Mouse (Mus musculus): ENCODE results near the gene Ttc34. TPM values are rescaled to one million over a fixed set of nuclear protein-coding genes. Genes with fewer than 3 reads are reported as not detected.

Ttc34 gene
- polyA plus RNA-seq, 1 experiment from 2014 or later: 0.31 TPM

- Histone ChIP-seq H3K27me3 (0 out of 2 replicates have a peak, but pooled peaks cover 4% of the 10 kb centered on the region), H3K9ac (peak overlapping the region; percentile 62), H3K4me1 (peaks cover 12% of the 10 kb centered on the region; the same call in 1 of the 2 replicates), H3K9me3 (replicated peaks) (no peaks in the 10 kb centered on the region; the same call in 1 of the 2 replicates), H3K27ac (no peak overlapping the region), H3K4me2 (peak overlapping the region; percentile 65), H3K4me3 (peak overlapping the region; percentile 39), H3K36me3 (ENCODE audit: poor library complexity, severe bottlenecking) (no peaks in the 10 kb centered on the region)
- ATAC-seq: peak; percentile 96
- WGBS: 3% methylated on average over 16 of the region's 16 CpGs
Measured at GRCm38 (mm10) chr4:154904185-154905071, 67.2 kb downstream of the Ttc34 start.

- H3K9ac ChIP-seq: 0 out of 2 replicates have a peak overlapping the region, but pooled peaks have one; percentile 8
- H3K27ac ChIP-seq: no peak overlapping the region
- 46% methylated on average over 17 of the region's 17 CpGs for WGBS
- H3K27me3 ChIP-seq: 0 out of 2 replicates have a peak, but pooled peaks cover 4% of the 10 kb centered on the region
- peak; percentile 84 for ATAC-seq
- H3K9me3 ChIP-seq (replicated peaks): no peaks in the 10 kb centered on the region
- no peak overlapping the region for H3K4me2 ChIP-seq
- H3K4me1 ChIP-seq: peaks cover 12% of the 10 kb centered on the region; the same call in 1 of the 2 replicates
- H3K36me3 ChIP-seq (ENCODE audit: poor library complexity, severe bottlenecking): no peaks in the 10 kb centered on the region
- no peak overlapping the region for H3K4me3 ChIP-seq
Measured at GRCm38 (mm10) chr4:154907833-154908232, 70.6 kb downstream of the Ttc34 start.

GRCm38 (mm10) chr4:154908490-154908889 is 71.2 kb downstream of the Ttc34 start:
- no peak overlapping the region for H3K4me2 ChIP-seq
- 0 out of 2 replicates have a peak, but pooled peaks cover 2% of the 10 kb centered on the region for H3K27me3 ChIP-seq
- H3K4me3 ChIP-seq: no peak overlapping the region
- no peaks in the 10 kb centered on the region for H3K9me3 ChIP-seq (replicated peaks)
- H3K36me3 ChIP-seq (ENCODE audit: poor library complexity, severe bottlenecking): no peaks in the 10 kb centered on the region
- no peak overlapping the region for H3K9ac ChIP-seq
- WGBS: 88% methylated on average over 5 of the region's 5 CpGs
- no peak overlapping the region for H3K27ac ChIP-seq
- H3K4me1 ChIP-seq: peaks cover 12% of the 10 kb centered on the region; the same call in 1 of the 2 replicates
- ATAC-seq: no peak

- H3K4me3 ChIP-seq: no peak overlapping the region
- WGBS: 14% methylated on average over 15 of the region's 15 CpGs
- H3K9me3 ChIP-seq (replicated peaks): no peaks in the 10 kb centered on the region
- H3K27ac ChIP-seq: no peak overlapping the region
- peaks cover 3% of the 10 kb centered on the region; the same call in 1 of the 2 replicates for H3K4me1 ChIP-seq
- no peak overlapping the region for H3K9ac ChIP-seq
- ATAC-seq: no peak
- H3K4me2 ChIP-seq: no peak overlapping the region
- no peaks in the 10 kb centered on the region for H3K36me3 ChIP-seq (ENCODE audit: poor library complexity, severe bottlenecking)
- H3K27me3 ChIP-seq: 0 out of 2 replicates have a peak, but pooled peaks cover 2% of the 10 kb centered on the region
Measured at GRCm38 (mm10) chr4:154910606-154911522, 73.6 kb downstream of the Ttc34 start.

- 72% methylated on average over 2 of the region's 2 CpGs for WGBS
- no peak overlapping the region for H3K9ac ChIP-seq
- no peaks in the 10 kb centered on the region for H3K36me3 ChIP-seq (ENCODE audit: poor library complexity, severe bottlenecking)
- H3K27me3 ChIP-seq: 0 out of 2 replicates have a peak, but pooled peaks cover 2% of the 10 kb centered on the region
- no peak for ATAC-seq
- no peak overlapping the region for H3K4me2 ChIP-seq
- H3K9me3 ChIP-seq (replicated peaks): no peaks in the 10 kb centered on the region
- H3K4me1 ChIP-seq: peaks cover 3% of the 10 kb centered on the region; the same call in 1 of the 2 replicates
- no peak overlapping the region for H3K27ac ChIP-seq
- no peak overlapping the region for H3K4me3 ChIP-seq
Measured at GRCm38 (mm10) chr4:154911644-154912043, 74.4 kb downstream of the Ttc34 start.

GRCm38 (mm10) chr4:154913845-154914244 is 76.6 kb downstream of the Ttc34 start:
- Histone ChIP-seq H3K9ac (no peak overlapping the region), H3K27me3 (0 out of 2 replicates have a peak, but pooled peaks cover 2% of the 10 kb centered on the region), H3K4me3 (no peak overlapping the region), H3K4me2 (no peak overlapping the region), H3K36me3 (ENCODE audit: poor library complexity, severe bottlenecking) (no peaks in the 10 kb centered on the region), H3K4me1 (no peaks in the 10 kb centered on the region), H3K9me3 (replicated peaks) (no peaks in the 10 kb centered on the region), H3K27ac (no peak overlapping the region)
- WGBS: 93% methylated on average over 3 of the region's 3 CpGs
- ATAC-seq: no peak

- WGBS: 95% methylated on average over 4 of the region's 4 CpGs
- no peak for ATAC-seq
- Histone ChIP-seq H3K36me3 (ENCODE audit: poor library complexity, severe bottlenecking) (no peaks in the 10 kb centered on the region), H3K9ac (no peak overlapping the region), H3K4me2 (no peak overlapping the region), H3K4me1 (no peaks in the 10 kb centered on the region), H3K4me3 (no peak overlapping the region), H3K27me3 (0 out of 2 replicates have a peak, but pooled peaks cover 2% of the 10 kb centered on the region), H3K27ac (no peak overlapping the region), H3K9me3 (replicated peaks) (no peaks in the 10 kb centered on the region)
Measured at GRCm38 (mm10) chr4:154914252-154914651, 77.0 kb downstream of the Ttc34 start.

- no peaks in the 10 kb centered on the region for H3K36me3 ChIP-seq (ENCODE audit: poor library complexity, severe bottlenecking)
- 83% methylated on average over 3 of the region's 3 CpGs for WGBS
- no peak overlapping the region for H3K9ac ChIP-seq
- no peak for ATAC-seq
- 0 out of 2 replicates have a peak, but pooled peaks cover 2% of the 10 kb centered on the region for H3K27me3 ChIP-seq
- H3K4me3 ChIP-seq: no peak overlapping the region
- no peak overlapping the region for H3K27ac ChIP-seq
- H3K4me1 ChIP-seq: no peaks in the 10 kb centered on the region
- no peaks in the 10 kb centered on the region for H3K9me3 ChIP-seq (replicated peaks)
- no peak overlapping the region for H3K4me2 ChIP-seq
Measured at GRCm38 (mm10) chr4:154914707-154915106, 77.4 kb downstream of the Ttc34 start.

GRCm38 (mm10) chr4:154915286-154915685 is 78.0 kb downstream of the Ttc34 start:
- Histone ChIP-seq H3K4me1 (no peaks in the 10 kb centered on the region), H3K9me3 (replicated peaks) (no peaks in the 10 kb centered on the region), H3K9ac (no peak overlapping the region), H3K36me3 (ENCODE audit: poor library complexity, severe bottlenecking) (no peaks in the 10 kb centered on the region), H3K27me3 (0 out of 2 replicates have a peak, but pooled peaks cover 2% of the 10 kb centered on the region), H3K4me3 (no peak overlapping the region), H3K4me2 (no peak overlapping the region), H3K27ac (no peak overlapping the region)
- WGBS: 87% methylated on average over 10 of the region's 10 CpGs
- ATAC-seq: no peak

- WGBS: 81% methylated on average over 4 of the region's 4 CpGs
- no peak overlapping the region for H3K4me3 ChIP-seq
- H3K36me3 ChIP-seq (ENCODE audit: poor library complexity, severe bottlenecking): no peaks in the 10 kb centered on the region
- H3K27ac ChIP-seq: no peak overlapping the region
- H3K9ac ChIP-seq: no peak overlapping the region
- no peaks in the 10 kb centered on the region for H3K4me1 ChIP-seq
- H3K9me3 ChIP-seq (replicated peaks): no peaks in the 10 kb centered on the region
- H3K27me3 ChIP-seq: 0 out of 2 replicates have a peak, but pooled peaks cover 2% of the 10 kb centered on the region
- no peak overlapping the region for H3K4me2 ChIP-seq
- ATAC-seq: no peak
Measured at GRCm38 (mm10) chr4:154916662-154917061, 79.4 kb downstream of the Ttc34 start.
